Mouse (Mus musculus): ENCODE results near the gene Spaca4. TPM values are rescaled to one million over a fixed set of nuclear protein-coding genes. Genes with fewer than 3 reads are reported as not detected.

Spaca4 gene
- polyA plus RNA-seq, 1 experiment from 2014 or later, result not detected

- peak within 1 kb of the TSS; percentile 97 for H3K27ac ChIP-seq (ENCODE audit: low read depth)
- no peaks in the 10 kb centered on the region for H3K9me3 ChIP-seq (ENCODE audit: low read depth, low read length)
- H3K27me3 ChIP-seq (ENCODE audit: insufficient read depth, low read length), result no peaks in the 10 kb centered on the region
- under 1% methylated on average over 41 of the region's 41 CpGs for WGBS
- peaks cover 13% of the 10 kb centered on the region; the same call in 1 of the 2 replicates for H3K4me1 ChIP-seq (ENCODE audit: insufficient read depth)
- peak; percentile 100 for DNase-seq
- peak within 1 kb of the TSS; percentile 98 for H3K4me3 ChIP-seq (ENCODE audit: low read depth, low read length)
- peaks cover 51% of the 10 kb centered on the region for H3K36me3 ChIP-seq (ENCODE audit: insufficient read depth)
- peak; percentile 70 for ATAC-seq (ENCODE audit: insufficient read depth)
- peak within 1 kb of the TSS; percentile 99 for H3K9ac ChIP-seq
- TF ChIP-seq CTCF (IDR thresholded peaks at IDR 0.05; ENCODE audit: low read depth), result peak; percentile 27
- H3K4me2 ChIP-seq, result peak within 1 kb of the TSS; percentile 99
These were observed 7.7 kb downstream of the Spaca4 start, which contains the start of gene Sphk2 for GRCm38 (mm10) chr7:45717918-45718297. Gene Sphk2 (minus strand): TSS chr7:45718002.

GRCm38 (mm10) chr7:45716952-45717917, 8.4 kb downstream of the Spaca4 start:
- peaks cover 51% of the 10 kb centered on the region for H3K36me3 ChIP-seq (ENCODE audit: insufficient read depth)
- H3K9me3 ChIP-seq (ENCODE audit: low read depth, low read length), result no peaks in the 10 kb centered on the region
- H3K27ac ChIP-seq (ENCODE audit: low read depth), result peak overlapping the region; percentile 87
- no peak for TF ChIP-seq CTCF (IDR thresholded peaks at IDR 0.05; ENCODE audit: low read depth)
- peak; percentile 7; the same call in 1 of the 2 replicates for ATAC-seq (ENCODE audit: insufficient read depth)
- H3K4me1 ChIP-seq (ENCODE audit: insufficient read depth), result peaks cover 13% of the 10 kb centered on the region; the same call in 1 of the 2 replicates
- no peaks in the 10 kb centered on the region for H3K27me3 ChIP-seq (ENCODE audit: insufficient read depth, low read length)
- no peak for DNase-seq
- peak overlapping the region; percentile 99 for H3K9ac ChIP-seq
- H3K4me3 ChIP-seq (ENCODE audit: low read depth, low read length), result peak overlapping the region; percentile 98
- peak overlapping the region; percentile 92 for H3K4me2 ChIP-seq
- 8% methylated on average over 31 of the region's 31 CpGs for WGBS

- H3K36me3 ChIP-seq (ENCODE audit: insufficient read depth), result peaks cover 51% of the 10 kb centered on the region
- 84% methylated on average over 3 of the region's 3 CpGs for WGBS
- ATAC-seq (ENCODE audit: insufficient read depth) (no peak), DNase-seq (no peak)
- H3K27me3 ChIP-seq (ENCODE audit: insufficient read depth, low read length), result no peaks in the 10 kb centered on the region
- H3K27ac ChIP-seq (ENCODE audit: low read depth), result no peak overlapping the region; the same call in 1 of the 2 replicates
- no peak for TF ChIP-seq CTCF (IDR thresholded peaks at IDR 0.05; ENCODE audit: low read depth)
- H3K4me3 ChIP-seq (ENCODE audit: low read depth, low read length), result peak overlapping the region; percentile 98
- peaks cover 13% of the 10 kb centered on the region; the same call in 1 of the 2 replicates for H3K4me1 ChIP-seq (ENCODE audit: insufficient read depth)
- no peaks in the 10 kb centered on the region for H3K9me3 ChIP-seq (ENCODE audit: low read depth, low read length)
- H3K4me2 ChIP-seq, result peak overlapping the region; percentile 92
- peak overlapping the region; percentile 99; the same call in 1 of the 2 replicates for H3K9ac ChIP-seq
These were observed 9.2 kb downstream of the Spaca4 start for GRCm38 (mm10) chr7:45716460-45716857.

GRCm38 (mm10) chr7:45715741-45716459, 9.7 kb downstream of the Spaca4 start:
- H3K27me3 ChIP-seq (ENCODE audit: insufficient read depth, low read length), result no peaks in the 10 kb centered on the region
- peak overlapping the region; percentile 92 for H3K4me2 ChIP-seq
- ATAC-seq (ENCODE audit: insufficient read depth) (no peak), DNase-seq (no peak)
- no peaks in the 10 kb centered on the region for H3K9me3 ChIP-seq (ENCODE audit: low read depth, low read length)
- WGBS, result 77% methylated on average over 19 of the region's 19 CpGs
- H3K4me3 ChIP-seq (ENCODE audit: low read depth, low read length), result peak overlapping the region; percentile 69
- H3K9ac ChIP-seq, result peak overlapping the region; percentile 20; the same call in 1 of the 2 replicates
- H3K27ac ChIP-seq (ENCODE audit: low read depth), result peak overlapping the region; percentile 55; the same call in 1 of the 2 replicates
- TF ChIP-seq CTCF (IDR thresholded peaks at IDR 0.05; ENCODE audit: low read depth), result no peak
- H3K4me1 ChIP-seq (ENCODE audit: insufficient read depth), result peaks cover 13% of the 10 kb centered on the region; the same call in 1 of the 2 replicates
- H3K36me3 ChIP-seq (ENCODE audit: insufficient read depth), result peaks cover 51% of the 10 kb centered on the region

GRCm38 (mm10) chr7:45715090-45715708, 10.4 kb downstream of the Spaca4 start, which contains the start of gene Rpl18:
Gene Rpl18 (plus strand): TSS chr7:45715457.
- DNase-seq (peak; percentile 99), ATAC-seq (ENCODE audit: insufficient read depth) (peak; percentile 92)
- peaks cover 13% of the 10 kb centered on the region; the same call in 1 of the 2 replicates for H3K4me1 ChIP-seq (ENCODE audit: insufficient read depth)
- H3K9ac ChIP-seq, result peak within 1 kb of the TSS; percentile 68
- H3K4me2 ChIP-seq, result peak within 1 kb of the TSS; percentile 92
- no peaks in the 10 kb centered on the region for H3K9me3 ChIP-seq (ENCODE audit: low read depth, low read length)
- WGBS, result 6% methylated on average over 34 of the region's 34 CpGs
- peak within 1 kb of the TSS; percentile 78 for H3K27ac ChIP-seq (ENCODE audit: low read depth)
- H3K4me3 ChIP-seq (ENCODE audit: low read depth, low read length), result peak within 1 kb of the TSS; percentile 69
- no peak for TF ChIP-seq CTCF (IDR thresholded peaks at IDR 0.05; ENCODE audit: low read depth)
- H3K27me3 ChIP-seq (ENCODE audit: insufficient read depth, low read length), result no peaks in the 10 kb centered on the region
- H3K36me3 ChIP-seq (ENCODE audit: insufficient read depth), result peaks cover 51% of the 10 kb centered on the region

GRCm38 (mm10) chr7:45714630-45715089, 11.0 kb downstream of the Spaca4 start:
- no peaks in the 10 kb centered on the region for H3K9me3 ChIP-seq (ENCODE audit: low read depth, low read length)
- WGBS, result 10% methylated on average over 14 of the region's 14 CpGs
- peaks cover 51% of the 10 kb centered on the region for H3K36me3 ChIP-seq (ENCODE audit: insufficient read depth)
- H3K27me3 ChIP-seq (ENCODE audit: insufficient read depth, low read length), result no peaks in the 10 kb centered on the region
- peaks cover 13% of the 10 kb centered on the region; the same call in 1 of the 2 replicates for H3K4me1 ChIP-seq (ENCODE audit: insufficient read depth)
- peak overlapping the region; percentile 69 for H3K4me3 ChIP-seq (ENCODE audit: low read depth, low read length)
- no peak; the same call in none of the 2 replicates for ATAC-seq (ENCODE audit: insufficient read depth)
- DNase-seq, result peak; percentile 33
- peak overlapping the region; percentile 92 for H3K4me2 ChIP-seq
- H3K27ac ChIP-seq (ENCODE audit: low read depth), result peak overlapping the region; percentile 78
- TF ChIP-seq CTCF (IDR thresholded peaks at IDR 0.05; ENCODE audit: low read depth), result no peak
- H3K9ac ChIP-seq, result peak overlapping the region; percentile 68
